Mouse (Mus musculus): ENCODE results near the gene Nsd2. TPM values are rescaled to one million over a fixed set of nuclear protein-coding genes. Genes with fewer than 3 reads are reported as not detected.

Nsd2 gene
- polyA plus RNA-seq, 1 experiment = 43.4 TPM

GRCm38 (mm10) chr5:33811519-33811918 lies 9.0 kb upstream of the Nsd2 start:
- Histone ChIP-seq H3K4me3 (replicated peaks; ENCODE audit: control insufficient read depth, low read depth, low read length) (no peak overlapping the region), H3K4me1 (ENCODE audit: control insufficient read depth, insufficient read depth, low read length) (no peaks in the 10 kb centered on the region), H3K27ac (ENCODE audit: control insufficient read depth, insufficient read depth, low read depth, low read length, poor library complexity) (no peak overlapping the region)
- TF ChIP-seq POLR2A (IDR thresholded peaks at IDR 0.05; ENCODE audit: borderline replicate concordance, control insufficient read depth, low read depth, low read length) (no peak), CTCF (IDR thresholded peaks at IDR 0.05; ENCODE audit: control insufficient read depth, insufficient read depth, low read length) (no peak)
- WGBS = 82% methylated on average over 4 of the region's 4 CpGs

- 74% methylated on average over 6 of the region's 6 CpGs for WGBS
- H3K4me3 ChIP-seq (replicated peaks; ENCODE audit: control insufficient read depth, low read depth, low read length) = no peak overlapping the region
- TF ChIP-seq CTCF (IDR thresholded peaks at IDR 0.05; ENCODE audit: control insufficient read depth, insufficient read depth, low read length) (no peak), POLR2A (IDR thresholded peaks at IDR 0.05; ENCODE audit: borderline replicate concordance, control insufficient read depth, low read depth, low read length) (no peak)
- H3K4me1 ChIP-seq (ENCODE audit: control insufficient read depth, insufficient read depth, low read length) = peaks cover 1% of the 10 kb centered on the region; the same call in 1 of the 2 replicates
- no peak overlapping the region for H3K27ac ChIP-seq (ENCODE audit: control insufficient read depth, insufficient read depth, low read depth, low read length, poor library complexity)
Measured at GRCm38 (mm10) chr5:33816008-33816725, 4.4 kb upstream of the Nsd2 start.

GRCm38 (mm10) chr5:33818104-33818503 lies 2.4 kb upstream of the Nsd2 start:
- Histone ChIP-seq H3K4me3 (replicated peaks; ENCODE audit: control insufficient read depth, low read depth, low read length) (no peak overlapping the region), H3K27ac (ENCODE audit: control insufficient read depth, insufficient read depth, low read depth, low read length, poor library complexity) (no peak overlapping the region), H3K4me1 (ENCODE audit: control insufficient read depth, insufficient read depth, low read length) (peaks cover 1% of the 10 kb centered on the region; the same call in 1 of the 2 replicates)
- no peak for TF ChIP-seq CTCF (IDR thresholded peaks at IDR 0.05; ENCODE audit: control insufficient read depth, insufficient read depth, low read length)
- no peak for TF ChIP-seq POLR2A (IDR thresholded peaks at IDR 0.05; ENCODE audit: borderline replicate concordance, control insufficient read depth, low read depth, low read length)
- WGBS = 78% methylated on average over 5 of the region's 5 CpGs

DNA sequence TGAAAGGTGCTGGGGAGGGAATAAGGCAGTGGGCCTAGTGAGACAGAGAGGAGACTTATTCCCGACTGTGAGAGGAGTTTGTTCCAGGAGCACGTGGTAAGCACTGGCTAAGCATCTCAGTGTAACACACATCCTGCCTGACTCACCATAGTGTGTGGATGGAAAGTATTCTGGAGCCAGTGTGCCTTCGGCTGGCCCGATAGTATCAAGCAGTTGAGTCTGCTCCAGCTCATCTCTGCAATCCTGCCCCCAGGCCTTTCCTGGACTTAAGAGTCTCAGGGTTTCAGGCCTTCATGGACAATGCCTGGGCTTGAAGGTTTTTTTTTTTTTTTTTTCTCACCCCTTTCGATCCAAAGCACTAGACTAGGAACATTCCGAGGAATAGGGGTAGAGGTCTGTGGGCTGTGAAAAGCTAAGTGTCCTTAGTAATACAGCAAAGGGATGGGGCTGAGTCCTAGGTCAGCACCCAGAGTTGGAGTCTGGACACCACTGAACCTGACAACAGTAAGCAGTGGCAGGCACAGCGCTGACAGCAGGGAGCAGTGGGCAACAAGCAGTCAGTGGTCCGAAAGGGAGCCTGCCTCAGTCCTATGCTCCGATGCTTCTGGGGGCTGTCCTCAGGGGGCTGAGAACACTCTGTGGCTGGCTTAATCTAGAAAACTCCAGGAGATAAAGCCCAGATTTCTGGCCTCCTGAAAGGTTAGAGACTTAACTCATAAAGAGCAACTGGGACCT lies 1.2 kb upstream of the Nsd2 start:
- Histone ChIP-seq H3K4me1 (ENCODE audit: control insufficient read depth, insufficient read depth, low read length) (peaks cover 1% of the 10 kb centered on the region; the same call in 1 of the 2 replicates), H3K27ac (ENCODE audit: control insufficient read depth, insufficient read depth, low read depth, low read length, poor library complexity) (peak overlapping the region; percentile 91; the same call in 1 of the 2 replicates), H3K4me3 (replicated peaks; ENCODE audit: control insufficient read depth, low read depth, low read length) (peak overlapping the region; percentile 85)
- 22% methylated on average over 9 of the region's 9 CpGs for WGBS
- TF ChIP-seq POLR2A (IDR thresholded peaks at IDR 0.05; ENCODE audit: borderline replicate concordance, control insufficient read depth, low read depth, low read length) = no peak

DNA sequence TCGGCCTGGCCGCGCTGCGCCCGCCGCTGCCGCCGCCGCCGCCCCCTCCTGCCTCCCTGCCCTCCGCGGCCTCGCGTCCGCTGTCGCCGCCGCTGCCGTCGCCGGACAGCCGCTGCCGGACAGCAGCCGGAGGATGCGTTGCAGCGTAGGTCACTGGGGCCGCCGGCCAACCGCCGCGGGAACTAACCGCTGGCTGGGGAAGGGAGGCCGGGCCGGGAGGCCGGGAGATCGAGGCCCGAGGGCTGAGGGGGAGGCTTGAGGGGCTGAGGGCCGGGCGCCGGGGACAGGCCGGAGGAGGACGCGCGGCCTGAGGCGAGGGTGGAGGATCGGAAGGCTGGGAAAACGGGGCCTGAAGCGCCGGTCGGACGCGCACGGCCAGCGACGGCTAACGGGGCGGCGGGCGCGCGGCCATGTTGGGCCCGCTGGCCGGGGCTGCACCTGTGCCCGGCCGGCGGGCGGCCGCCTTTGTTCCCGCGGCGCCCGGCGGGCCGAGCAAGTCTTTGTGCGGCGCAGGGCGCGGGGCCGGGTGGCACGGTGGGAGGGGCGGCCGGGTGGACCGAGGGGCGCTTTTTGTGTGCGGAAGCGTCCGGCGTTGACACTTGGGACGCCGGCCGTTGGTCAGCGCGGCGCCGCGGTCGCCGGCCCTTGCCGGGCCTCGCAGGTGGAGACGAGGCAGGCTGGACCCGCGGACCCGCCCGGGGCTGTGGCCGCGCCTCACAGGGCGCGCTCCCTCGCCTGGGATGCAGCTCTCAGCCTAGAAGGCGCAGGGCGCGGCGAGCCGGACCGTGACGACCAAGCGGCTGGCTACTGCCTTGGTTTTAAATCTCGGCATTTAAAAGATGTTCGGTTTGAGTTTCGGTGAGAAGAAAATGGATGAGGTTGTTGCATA lies 452 bp downstream of the Nsd2 start:
- H3K4me1 ChIP-seq (ENCODE audit: control insufficient read depth, insufficient read depth, low read length) = peaks cover 1% of the 10 kb centered on the region; the same call in 1 of the 2 replicates
- TF ChIP-seq POLR2A (IDR thresholded peaks at IDR 0.05; ENCODE audit: borderline replicate concordance, control insufficient read depth, low read depth, low read length) (no peak), CTCF (IDR thresholded peaks at IDR 0.05; ENCODE audit: control insufficient read depth, insufficient read depth, low read length) (no peak)
- WGBS = 2% methylated on average over 107 of the region's 121 CpGs
- peak overlapping the region; percentile 90 for H3K4me3 ChIP-seq (replicated peaks; ENCODE audit: control insufficient read depth, low read depth, low read length)
- peak overlapping the region; percentile 91 for H3K27ac ChIP-seq (ENCODE audit: control insufficient read depth, insufficient read depth, low read depth, low read length, poor library complexity)

DNA sequence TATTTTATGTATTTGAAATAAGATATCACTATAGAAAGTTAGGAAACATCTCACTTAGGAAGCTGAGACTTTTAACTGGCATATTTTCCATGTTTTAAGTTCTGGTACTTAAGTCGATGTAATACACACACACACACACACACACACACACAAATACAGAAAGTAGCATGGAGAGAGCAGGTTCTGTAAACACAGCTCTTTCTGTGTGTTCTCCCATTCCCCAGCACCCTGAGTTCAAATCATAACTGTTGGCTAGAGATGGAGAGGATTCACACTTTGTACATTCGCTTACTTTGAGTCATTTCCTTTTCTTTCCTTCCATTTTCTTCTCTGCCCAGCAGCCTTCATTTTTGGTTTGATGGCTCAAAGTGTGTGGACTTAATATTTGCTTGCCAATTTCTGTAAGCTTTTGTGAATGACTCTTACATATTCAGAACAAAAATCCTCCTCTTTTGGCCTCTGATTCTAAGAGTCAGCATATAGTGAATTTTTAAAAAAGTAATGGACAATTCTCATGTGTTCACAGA lies 1.4 kb downstream of the Nsd2 start:
- Histone ChIP-seq H3K27ac (ENCODE audit: control insufficient read depth, insufficient read depth, low read depth, low read length, poor library complexity) (no peak overlapping the region), H3K4me1 (ENCODE audit: control insufficient read depth, insufficient read depth, low read length) (peaks cover 1% of the 10 kb centered on the region; the same call in 1 of the 2 replicates), H3K4me3 (replicated peaks; ENCODE audit: control insufficient read depth, low read depth, low read length) (peak overlapping the region; percentile 90)
- 22% methylated on average over 2 of the region's 2 CpGs for WGBS
- no peak for TF ChIP-seq POLR2A (IDR thresholded peaks at IDR 0.05; ENCODE audit: borderline replicate concordance, control insufficient read depth, low read depth, low read length)
- TF ChIP-seq CTCF (IDR thresholded peaks at IDR 0.05; ENCODE audit: control insufficient read depth, insufficient read depth, low read length) = no peak

- peaks cover 1% of the 10 kb centered on the region; the same call in 1 of the 2 replicates for H3K4me1 ChIP-seq (ENCODE audit: control insufficient read depth, insufficient read depth, low read length)
- TF ChIP-seq CTCF (IDR thresholded peaks at IDR 0.05; ENCODE audit: control insufficient read depth, insufficient read depth, low read length) = no peak
- no peak for TF ChIP-seq POLR2A (IDR thresholded peaks at IDR 0.05; ENCODE audit: borderline replicate concordance, control insufficient read depth, low read depth, low read length)
- no peak overlapping the region for H3K27ac ChIP-seq (ENCODE audit: control insufficient read depth, insufficient read depth, low read depth, low read length, poor library complexity)
- 15% methylated on average over 3 of the region's 3 CpGs for WGBS
- no peak overlapping the region for H3K4me3 ChIP-seq (replicated peaks; ENCODE audit: control insufficient read depth, low read depth, low read length)
Measured at GRCm38 (mm10) chr5:33822456-33822855, 1.9 kb downstream of the Nsd2 start.

Data from bone marrow, adult 2 months (tissue).